Mouse (Mus musculus): ENCODE results near the gene Znrf3.

GRCm38 (mm10) chr11:5298007-5298372 lies 146.7 kb downstream of the Znrf3 start:
- TF ChIP-seq GATA1 (IDR thresholded peaks at IDR 0.05; ENCODE audit: borderline replicate concordance, low read length) (no peak), FLI1 (IDR thresholded peaks at IDR 0.05; ENCODE audit: low read length) (no peak)

Measured in megakaryocyte, embryonic 14.5 days (primary cell).